Mouse (Mus musculus): ENCODE measurements around the gene Atox1.

Gene Atox1

GRCm38 (mm10) chr11:55461019-55461645 is at the start of gene Atox1:
Atox1 (minus strand) TSS chr11:55461239.
- peak; percentile 99 for DNase-seq (ENCODE audit: inconsistent ontology term)

- DNase-seq (ENCODE audit: inconsistent ontology term), result no peak
Observed at GRCm38 (mm10) chr11:55505485-55505884, 44.4 kb upstream of the Atox1 start.

GRCm38 (mm10) chr11:55502886-55503285 is 41.8 kb upstream of the Atox1 start:
- no peak for DNase-seq (ENCODE audit: inconsistent ontology term)

GRCm38 (mm10) chr11:55501955-55502531 is 41.0 kb upstream of the Atox1 start:
- no peak for DNase-seq (ENCODE audit: inconsistent ontology term)

GRCm38 (mm10) chr11:55497885-55498284 is 36.8 kb upstream of the Atox1 start:
- peak; percentile 26 for DNase-seq (ENCODE audit: inconsistent ontology term)

GRCm38 (mm10) chr11:55496158-55496557 is 35.1 kb upstream of the Atox1 start:
- DNase-seq (ENCODE audit: inconsistent ontology term), result no peak

GRCm38 (mm10) chr11:55485443-55485842 is 24.4 kb upstream of the Atox1 start:
- no peak for DNase-seq (ENCODE audit: inconsistent ontology term)

- no peak for DNase-seq (ENCODE audit: inconsistent ontology term)
Observed at GRCm38 (mm10) chr11:55473219-55473618, 12.2 kb upstream of the Atox1 start.

- no peak for DNase-seq (ENCODE audit: inconsistent ontology term)
Observed at GRCm38 (mm10) chr11:55471467-55471866, 10.4 kb upstream of the Atox1 start.

- DNase-seq (ENCODE audit: inconsistent ontology term), result peak; percentile 21
Observed at GRCm38 (mm10) chr11:55470761-55471160, 9.7 kb upstream of the Atox1 start.

GRCm38 (mm10) chr11:55469923-55470691 is 9.1 kb upstream of the Atox1 start:
- DNase-seq (ENCODE audit: inconsistent ontology term), result no peak

- peak; percentile 100 for DNase-seq (ENCODE audit: inconsistent ontology term)
Observed at GRCm38 (mm10) chr11:55469048-55469843, 8.2 kb upstream of the Atox1 start, which contains the start of gene G3bp1. G3bp1 (plus strand) TSS chr11:55469685.

GRCm38 (mm10) chr11:55468611-55469047 is 7.6 kb upstream of the Atox1 start:
- no peak for DNase-seq (ENCODE audit: inconsistent ontology term)

- DNase-seq (ENCODE audit: inconsistent ontology term), result no peak
Observed at GRCm38 (mm10) chr11:55468012-55468411, 7.0 kb upstream of the Atox1 start.

- DNase-seq (ENCODE audit: inconsistent ontology term), result no peak
Observed at GRCm38 (mm10) chr11:55465177-55465576, 4.1 kb upstream of the Atox1 start.

GRCm38 (mm10) chr11:55464707-55465106 is 3.7 kb upstream of the Atox1 start:
- no peak for DNase-seq (ENCODE audit: inconsistent ontology term)

- no peak for DNase-seq (ENCODE audit: inconsistent ontology term)
Observed at GRCm38 (mm10) chr11:55462149-55462548, 1.1 kb upstream of the Atox1 start.

GRCm38 (mm10) chr11:55460559-55461018 is 450 bp downstream of the Atox1 start:
- DNase-seq (ENCODE audit: inconsistent ontology term), result peak; percentile 49

GRCm38 (mm10) chr11:55459850-55460558 is 1.0 kb downstream of the Atox1 start:
- no peak for DNase-seq (ENCODE audit: inconsistent ontology term)

- DNase-seq (ENCODE audit: inconsistent ontology term), result no peak
Observed at GRCm38 (mm10) chr11:55458501-55458900, 2.5 kb downstream of the Atox1 start.

GRCm38 (mm10) chr11:55455166-55455565 is 5.9 kb downstream of the Atox1 start:
- no peak for DNase-seq (ENCODE audit: inconsistent ontology term)
